Mouse (Mus musculus) adrenal gland, postnatal 4 days (tissue): Measurements from ENCODE around the gene Prpf39. TPM values are rescaled to one million over a fixed set of nuclear protein-coding genes. Genes with fewer than 3 reads are reported as not detected.

Experiments
- DNase-seq, 2 experiments: peaks; one replicate each; pipeline ENCODE4 v3.0.0; 2021 to 2022; ENCODE audit warnings: low spot score in 2 of 2, mixed read lengths in 2 of 2
- total RNA-seq, 2 experiments: library from RNA; stranded (reverse); gene quantifications; 2 replicates each; pipeline ENCODE4 v1.2.3; 2021

The Prpf39 gene
- total RNA-seq, 2 experiments from 2014 or later, result 66.2 to 66.3 TPM

DNA sequence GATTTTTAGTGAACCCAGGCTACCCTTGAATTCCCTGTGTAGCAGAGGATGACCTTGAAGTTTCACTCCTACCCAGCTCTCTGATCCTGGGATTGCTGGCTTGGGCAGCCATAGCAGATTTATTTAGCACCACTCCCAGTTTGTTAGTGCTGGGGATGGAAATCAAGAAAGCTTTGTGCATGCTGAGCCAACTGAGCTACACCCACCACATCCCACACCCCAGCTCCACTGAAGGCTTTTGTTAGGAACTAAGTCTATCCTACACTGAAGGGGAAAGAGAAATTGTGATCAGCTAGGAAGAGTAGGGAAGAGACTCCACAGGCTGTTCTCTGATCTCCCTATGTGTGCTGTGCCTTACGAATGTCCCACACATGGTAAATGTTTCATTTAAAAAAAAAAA, 76.7 kb downstream of the Prpf39 start:
- DNase-seq, result no peak

Other genes with a start within 250 kb of the Prpf39 start
- 10 to 100 TPM in 1 of 2 experiments, 1 to 10 TPM in 1; 8.7 to 10.3 TPM for gene Gm527, start 118.4 kb upstream of the Prpf39 start, total RNA-seq
- 10 to 100 TPM; 12.2 to 16.3 TPM for gene Klhl28, start 70.8 kb upstream of the Prpf39 start, total RNA-seq
- 10 to 100 TPM; 33.2 to 34.1 TPM for gene Togaram1, start 70.5 kb upstream of the Prpf39 start, total RNA-seq
- 100 to 1,000 TPM; 150 to 153 TPM for gene Fkbp3, start 37.7 kb downstream of the Prpf39 start, total RNA-seq
- 10 to 100 TPM; 15.3 to 16.1 TPM for gene Fancm, start 39.3 kb downstream of the Prpf39 start, total RNA-seq
- gene Mis18bp1, start 136.3 kb downstream of the Prpf39 start, total RNA-seq, result 10 to 100 TPM; 11.7 to 13.2 TPM
- gene Wdr20rt, start 189.2 kb downstream of the Prpf39 start, total RNA-seq, result under 1 TPM in 1 of 2 experiments, not detected in 1; 0.23 TPM